Mouse (Mus musculus) erythroblast, embryonic 14.5 days (primary cell): ENCODE data around the gene Slc25a22.

ENCODE experiments used
- GATA1 ChIP-seq: IDR thresholded peaks from 2 replicates; pipeline ENCODE4 v1.6.1; 2012; ENCODE audit warnings: low read length, inconsistent platforms, mixed read lengths
- TAL1 ChIP-seq: IDR thresholded peaks from 3 replicates; pipeline ENCODE4 v1.6.1; 2012; ENCODE audit warnings: low read length, inconsistent platforms, mixed read lengths

DNA sequence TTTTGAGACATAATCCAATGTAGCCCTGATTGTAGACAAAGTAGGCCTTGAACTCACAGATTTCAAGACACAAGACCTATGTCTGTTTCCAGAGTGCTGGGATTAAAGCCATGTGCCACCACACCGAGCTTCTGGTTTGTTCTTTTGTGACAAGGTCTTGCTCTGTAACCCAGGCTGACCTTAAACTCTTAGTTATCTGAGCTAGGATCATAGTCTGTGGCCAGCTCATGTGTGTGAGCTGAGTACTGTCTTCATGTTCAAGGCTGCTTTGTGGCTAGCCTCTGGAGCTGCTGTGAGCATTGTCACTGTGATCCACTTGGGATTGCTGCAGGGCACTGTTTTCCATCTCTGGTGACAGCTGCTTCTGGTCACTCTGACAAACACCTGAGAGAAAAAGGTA is 42.3 kb downstream of the Slc25a22 start:
- TF ChIP-seq GATA1 (no peak), TAL1 (no peak)
